Mouse (Mus musculus) heart, embryonic 16.5 days (tissue): ENCODE results near the gene Duxbl1. TPM values are rescaled to one million over a fixed set of nuclear protein-coding genes. Genes with fewer than 3 reads are reported as not detected.
A peak's percentile ranks its signal among the peaks of the same experiment; 100 is the strongest.
"Not testable (repeated sequence)": the region's sequence is repeated elsewhere in the genome, so short reads cannot be mapped to it uniquely, and the experiment has no call there.

Source experiments
- ATAC-seq: fragments of 200-750 bp; cut with Nextera tagmentation; replicated peaks from 2 replicates; pipeline ENCODE4 v1.8.0; 2017; ENCODE audit warnings: moderate number of reproducible peaks; ENCODE audit not compliant: insufficient read depth, low FRiP score; ENCODE audit errors: extremely low read depth
- H3K27ac ChIP-seq: fragments of 300-500 bp; sonication (generic); 2 replicates; pipeline ENCODE4 v1.5.1; 2014; ENCODE audit warnings: mild to moderate bottlenecking, low read length, control low read depth, moderate library complexity
- H3K27me3 ChIP-seq: fragments of 300-500 bp; sonication (generic); 2 replicates; pipeline ENCODE4 v1.6.1; 2014; ENCODE audit warnings: low read length, mixed read lengths; ENCODE audit not compliant: control insufficient read depth, insufficient read depth
- H3K36me3 ChIP-seq: fragments of 300-500 bp; sonication (generic); 2 replicates; pipeline ENCODE4 v1.6.1; 2014; ENCODE audit not compliant: control insufficient read depth, insufficient read depth
- H3K4me1 ChIP-seq: fragments of 300-500 bp; sonication (generic); 2 replicates; pipeline ENCODE4 v1.6.1; 2014; ENCODE audit warnings: low read length, mixed read lengths; ENCODE audit not compliant: control insufficient read depth, insufficient read depth
- H3K4me2 ChIP-seq: fragments of 300-500 bp; sonication (generic); 2 replicates; pipeline ENCODE4 v1.6.1; 2014; ENCODE audit warnings: low read depth, mild to moderate bottlenecking, control low read depth, low read length
- H3K4me3 ChIP-seq: fragments of 300-500 bp; sonication (generic); 2 replicates; pipeline ENCODE4 v1.5.1; 2014; ENCODE audit warnings: mild to moderate bottlenecking, control low read depth, low read length
- H3K9ac ChIP-seq: fragments of 300-500 bp; sonication (generic); 2 replicates; pipeline ENCODE4 v1.6.1; 2014; ENCODE audit warnings: low read length, control low read depth
- H3K9me3 ChIP-seq: fragments of 300-500 bp; sonication (generic); replicated peaks from 2 replicates; pipeline ENCODE4 v1.6.1; 2016; ENCODE audit warnings: low read length; ENCODE audit not compliant: control insufficient read depth
- WGBS: fragments of 180-500 bp; shearing (Covaris S2); extraction: QIAGEN DNeasy Blood & Tissue Kit; methylation state at CpG from one replicate; pipeline ENCODE4 v1.1.7; 2014; 5-methylcytosine and 5-hydroxymethylcytosine counted together
- polyA plus RNA-seq: library from polyadenylated mRNA; unstranded; fragments of >200 nt; fragmentation: Nextera tagmentation; extraction: Ambion mirVana; gene quantifications from 2 replicates; pipeline ENCODE4 v1.2.1, GENCODE M21; 2015

Duxbl1 gene
- polyA plus RNA-seq, 1 experiment from 2014 or later = 0.35 TPM

DNA sequence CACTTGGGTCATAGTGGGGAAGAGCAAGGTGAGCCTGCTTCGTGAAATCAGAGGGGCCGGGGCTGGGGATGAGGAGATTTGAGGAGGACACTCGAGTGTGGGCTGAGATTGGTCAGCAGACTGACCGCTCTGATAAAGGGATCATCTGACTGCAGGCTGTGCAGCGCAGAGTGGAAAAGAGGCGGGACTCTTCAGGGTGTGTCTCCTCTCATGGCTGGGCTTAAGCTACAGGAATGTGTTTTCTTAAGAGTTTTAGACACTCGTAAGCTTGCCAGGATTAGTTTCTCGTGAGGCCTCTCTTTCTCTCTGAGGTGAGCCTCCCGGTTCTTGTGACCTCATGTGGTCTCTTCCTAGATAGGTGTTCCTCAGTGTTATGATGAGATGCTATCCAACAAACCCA, 43.2 kb downstream of the Duxbl1 start:
- not testable (repeated sequence) for H3K4me3 ChIP-seq, H3K4me2 ChIP-seq, H3K27me3 ChIP-seq, ATAC-seq, H3K27ac ChIP-seq, H3K9ac ChIP-seq, H3K9me3 ChIP-seq, H3K4me1 ChIP-seq, H3K36me3 ChIP-seq
- no CpG with 5 or more reads among the region's 9 CpGs for WGBS

DNA sequence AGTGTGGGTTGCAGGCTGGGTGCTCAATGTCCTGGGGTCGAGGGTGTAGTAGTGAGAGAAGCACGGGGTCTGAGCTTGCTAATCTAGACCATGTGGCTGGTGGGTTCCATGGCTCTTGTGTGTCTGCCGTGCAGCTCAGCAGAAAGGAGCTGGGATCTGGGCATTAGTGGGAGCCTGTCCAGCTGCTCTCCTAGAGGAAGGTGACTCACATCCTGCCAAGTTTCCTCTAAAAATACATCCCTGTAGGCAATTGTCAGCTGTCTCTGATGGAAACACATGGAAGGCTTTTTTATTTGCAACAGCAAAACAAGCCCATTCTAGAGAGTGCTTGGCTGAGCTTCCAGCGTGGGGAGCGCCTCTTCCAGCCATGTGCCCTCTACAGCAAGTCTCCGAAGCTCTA, 44.5 kb downstream of the Duxbl1 start:
- not testable (repeated sequence) for H3K4me1 ChIP-seq, H3K9ac ChIP-seq, H3K4me3 ChIP-seq, H3K9me3 ChIP-seq, H3K27me3 ChIP-seq, H3K27ac ChIP-seq, H3K4me2 ChIP-seq, H3K36me3 ChIP-seq
- peak; percentile 55; the same call in 1 of the 2 replicates for ATAC-seq
- no CpG with 5 or more reads among the region's 6 CpGs for WGBS

GRCm38 (mm10) chr14:26025653-26026052, 47.3 kb downstream of the Duxbl1 start:
- not testable (repeated sequence) for H3K4me2 ChIP-seq, H3K4me1 ChIP-seq, H3K27ac ChIP-seq, ATAC-seq, H3K4me3 ChIP-seq, H3K36me3 ChIP-seq, H3K9ac ChIP-seq, H3K27me3 ChIP-seq, H3K9me3 ChIP-seq
- no CpG with 5 or more reads among the region's 12 CpGs for WGBS

DNA sequence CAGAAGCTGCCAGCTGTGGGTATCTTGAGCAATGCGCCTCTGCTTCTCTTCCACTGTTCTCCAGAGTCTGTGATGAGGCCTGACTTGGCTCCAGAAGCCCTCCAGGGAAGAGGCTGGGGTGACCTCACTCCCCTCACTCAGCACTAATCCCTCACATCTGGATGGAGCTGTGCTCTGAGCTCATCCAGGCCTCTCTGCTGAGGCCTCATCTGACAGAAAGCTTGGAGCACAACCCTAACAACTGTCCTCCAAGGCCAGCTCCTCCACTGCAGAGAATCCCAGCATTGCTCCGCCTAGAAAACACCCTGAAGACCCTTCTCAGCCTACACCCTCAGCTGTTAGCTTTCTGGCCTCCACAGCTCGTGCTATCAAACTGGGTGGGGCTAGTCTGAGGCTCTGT, 56.0 kb downstream of the Duxbl1 start:
- no CpG with 5 or more reads among the region's 3 CpGs for WGBS
- not testable (repeated sequence) for ATAC-seq, H3K36me3 ChIP-seq, H3K4me2 ChIP-seq, H3K9ac ChIP-seq, H3K9me3 ChIP-seq, H3K27ac ChIP-seq, H3K27me3 ChIP-seq, H3K4me1 ChIP-seq, H3K4me3 ChIP-seq

DNA sequence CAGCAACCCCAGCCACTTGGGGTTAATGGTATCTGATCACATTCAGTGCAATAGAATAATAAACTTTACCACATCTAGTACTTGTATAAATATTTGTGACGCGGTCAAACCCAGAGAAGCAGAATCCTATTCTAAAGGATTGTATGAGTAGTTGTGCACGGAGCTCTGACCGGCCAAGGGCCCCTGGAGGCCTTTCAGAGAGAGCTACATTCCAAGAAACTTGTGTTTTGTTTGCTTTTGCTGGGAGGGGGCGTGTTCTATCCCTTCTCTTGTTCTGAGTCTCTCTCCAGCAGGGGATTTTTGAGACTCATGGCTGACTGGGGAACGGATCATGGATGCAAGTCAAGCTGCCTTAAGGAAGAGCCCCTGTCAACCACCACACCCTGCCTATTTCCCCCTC, 57.1 kb downstream of the Duxbl1 start:
- WGBS = no CpG with 5 or more reads among the region's 6 CpGs
- H3K27ac ChIP-seq, H3K27me3 ChIP-seq, ATAC-seq, H3K4me1 ChIP-seq, H3K4me3 ChIP-seq, H3K4me2 ChIP-seq, H3K9ac ChIP-seq, H3K36me3 ChIP-seq, H3K9me3 ChIP-seq: not testable (repeated sequence)

Other genes with a start within 250 kb of the Duxbl1 start
- gene Zcchc24, start 209.5 kb upstream of the Duxbl1 start, polyA plus RNA-seq = 19.5 and 25.5 TPM in 2 replicates
- gene Anxa11, start 136.4 kb upstream of the Duxbl1 start, polyA plus RNA-seq = 33.9 and 38.1 TPM in 2 replicates
- gene Plac9a, start 75.5 kb upstream of the Duxbl1 start, polyA plus RNA-seq = 0.38 and 0.40 TPM in 2 replicates
- 2.2 and 3.3 TPM in 2 replicates for gene Tmem254a, start 50.9 kb upstream of the Duxbl1 start, polyA plus RNA-seq
- not detected in 2 replicates for gene Cphx1, start 40.3 kb upstream of the Duxbl1 start, polyA plus RNA-seq
- gene Gm9780, start 64.1 kb downstream of the Duxbl1 start, polyA plus RNA-seq = 19.8 and 22.8 TPM in 2 replicates
- gene Tmem254c, start 88.8 kb downstream of the Duxbl1 start, polyA plus RNA-seq = 18.4 and 26.3 TPM in 2 replicates
- not detected in 2 replicates for gene Cphx2, start 102.9 kb downstream of the Duxbl1 start, polyA plus RNA-seq
- not detected in 2 replicates for gene Cphx3, start 103.7 kb downstream of the Duxbl1 start, polyA plus RNA-seq
- not detected in 2 replicates for gene Duxbl2, start 139.8 kb downstream of the Duxbl1 start, polyA plus RNA-seq
- 15.3 and 22.4 TPM in 2 replicates for gene Plac9b, start 203.9 kb downstream of the Duxbl1 start, polyA plus RNA-seq
- 16.0 and 22.4 TPM in 2 replicates for gene Tmem254b, start 228.5 kb downstream of the Duxbl1 start, polyA plus RNA-seq